Mouse (Mus musculus) brain, embryonic 14.5 days (tissue): ENCODE results near the gene Sec22b. TPM values are rescaled to one million over a fixed set of nuclear protein-coding genes. Genes with fewer than 3 reads are reported as not detected.
A peak's percentile ranks its signal among the peaks of the same experiment; 100 is the strongest.

Source experiments
- DNase-seq: peaks from one replicate; pipeline ENCODE4 v3.0.0-alpha.2; 2011; ENCODE audit warnings: low read depth
- CTCF ChIP-seq: fragments of 200-500 bp; IDR thresholded peaks from 2 replicates; pipeline ENCODE4 v1.5.1; 2012; ENCODE audit warnings: inconsistent platforms, mild to moderate bottlenecking, moderate library complexity, borderline replicate concordance; ENCODE audit not compliant: insufficient read depth, insufficient read length; ENCODE audit errors: extremely low read depth
- POLR2A ChIP-seq: fragments of 200-500 bp; IDR thresholded peaks from 2 replicates; pipeline ENCODE4 v1.6.1; 2012; ENCODE audit warnings: mild to moderate bottlenecking, inconsistent platforms, borderline replicate concordance; ENCODE audit not compliant: poor library complexity, insufficient read depth, insufficient read length, severe bottlenecking; ENCODE audit errors: extremely low read depth
- polyA plus RNA-seq: library from polyadenylated mRNA; depleted of rRNA; stranded (reverse); fragments of >200 nt; gene quantifications from 2 replicates; pipeline ENCODE4 v1.2.3, GENCODE M21; 2012

Sec22b gene
- polyA plus RNA-seq, 1 experiment, result 53.4 TPM

DNA sequence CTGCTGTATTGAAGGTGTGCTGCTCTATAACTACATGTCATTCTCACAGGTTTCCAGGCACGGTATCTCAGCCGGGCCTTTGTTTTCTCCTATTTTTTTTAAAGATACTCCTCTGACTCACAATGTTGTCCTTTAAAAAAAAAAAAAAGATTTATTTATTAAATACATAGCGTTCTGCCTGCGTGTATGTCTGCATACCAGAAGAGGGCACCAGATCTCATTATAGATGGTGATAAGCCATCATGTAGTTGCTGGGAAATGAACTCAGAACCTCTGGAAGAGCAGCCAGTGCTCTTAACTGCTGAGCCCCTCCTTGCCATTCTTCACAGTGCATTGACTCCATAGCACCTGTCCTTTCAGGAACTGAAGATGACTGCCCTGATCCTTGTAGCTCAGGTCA lies 14.1 kb downstream of the Sec22b start:
- TF ChIP-seq POLR2A, result no peak
- peak; percentile 33; the same call in 1 of the 2 replicates for TF ChIP-seq CTCF
- peak; percentile 37 for DNase-seq

- TF ChIP-seq CTCF, result no peak
- TF ChIP-seq POLR2A, result no peak
- no peak for DNase-seq
Observed at GRCm38 (mm10) chr3:97918885-97919550, 18.0 kb downstream of the Sec22b start.

DNA sequence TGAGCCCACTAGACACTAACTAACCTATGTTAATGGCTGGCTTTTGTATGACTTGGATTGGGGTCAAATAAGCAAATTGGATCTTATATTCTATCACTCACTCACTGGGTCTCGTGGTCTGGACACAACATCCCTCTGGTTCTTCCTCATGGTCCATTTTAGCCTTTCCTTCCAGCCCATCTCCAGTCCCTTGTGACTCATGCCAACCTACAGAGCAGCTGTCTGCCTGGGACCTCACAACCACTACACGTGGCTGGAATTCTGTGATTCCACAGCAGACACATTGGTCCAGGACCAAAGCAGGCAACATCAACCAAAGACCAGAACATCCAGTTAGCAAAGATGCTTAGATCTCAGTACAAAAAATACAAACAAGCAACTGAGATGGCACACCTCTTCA lies 24.3 kb downstream of the Sec22b start:
- DNase-seq, result no peak
- TF ChIP-seq POLR2A, result no peak
- TF ChIP-seq CTCF, result no peak

- TF ChIP-seq POLR2A (no peak), CTCF (no peak)
- DNase-seq, result no peak
Observed at GRCm38 (mm10) chr3:97927322-97927721, 26.3 kb downstream of the Sec22b start.

GRCm38 (mm10) chr3:97928968-97929858 lies 28.2 kb downstream of the Sec22b start:
- TF ChIP-seq CTCF (peak; percentile 80; the same call in 1 of the 2 replicates), POLR2A (no peak)
- peak; percentile 94 for DNase-seq

GRCm38 (mm10) chr3:97930141-97930786 lies 29.3 kb downstream of the Sec22b start:
- TF ChIP-seq CTCF (no peak), POLR2A (no peak)

GRCm38 (mm10) chr3:97930787-97931158 lies 29.8 kb downstream of the Sec22b start:
- no peak for DNase-seq
- no peak for TF ChIP-seq CTCF
- no peak for TF ChIP-seq POLR2A

More at GRCm38 (mm10) chr3:97930141-97930786, 29.3 kb downstream of the Sec22b start:
- DNase-seq, result peak; percentile 12

DNA sequence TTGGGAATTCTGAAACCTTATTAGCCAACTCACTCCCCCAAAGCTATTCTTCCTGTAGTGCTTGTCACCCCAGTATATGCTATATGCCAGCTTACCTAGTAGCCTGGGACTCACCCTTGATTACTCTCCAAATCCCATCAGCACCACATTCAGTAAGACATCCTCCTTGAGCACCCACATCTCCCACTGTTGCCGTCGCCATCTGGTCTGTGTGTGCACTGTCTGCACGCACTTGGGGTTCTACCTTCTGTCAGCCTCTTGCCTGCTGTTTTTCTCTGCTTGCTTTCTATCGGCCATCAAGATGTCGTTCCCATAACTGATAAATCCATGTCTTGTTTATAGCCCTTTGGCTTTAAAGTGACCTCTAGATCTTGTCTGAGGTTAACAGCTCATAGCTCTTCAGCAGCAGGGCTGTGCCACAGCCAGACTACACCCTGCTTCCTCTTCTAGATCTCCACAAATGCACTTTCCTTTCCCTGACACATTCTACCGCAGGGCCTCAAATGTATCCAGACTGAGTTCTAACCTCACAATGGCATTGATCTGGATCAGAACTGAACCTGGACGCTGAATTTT lies 30.4 kb downstream of the Sec22b start:
- DNase-seq, result peak; percentile 63
- no peak for TF ChIP-seq POLR2A
- TF ChIP-seq CTCF, result no peak

- TF ChIP-seq POLR2A (no peak), CTCF (no peak)
- DNase-seq, result peak; percentile 19
Observed at GRCm38 (mm10) chr3:97932131-97932530, 31.1 kb downstream of the Sec22b start.

DNA sequence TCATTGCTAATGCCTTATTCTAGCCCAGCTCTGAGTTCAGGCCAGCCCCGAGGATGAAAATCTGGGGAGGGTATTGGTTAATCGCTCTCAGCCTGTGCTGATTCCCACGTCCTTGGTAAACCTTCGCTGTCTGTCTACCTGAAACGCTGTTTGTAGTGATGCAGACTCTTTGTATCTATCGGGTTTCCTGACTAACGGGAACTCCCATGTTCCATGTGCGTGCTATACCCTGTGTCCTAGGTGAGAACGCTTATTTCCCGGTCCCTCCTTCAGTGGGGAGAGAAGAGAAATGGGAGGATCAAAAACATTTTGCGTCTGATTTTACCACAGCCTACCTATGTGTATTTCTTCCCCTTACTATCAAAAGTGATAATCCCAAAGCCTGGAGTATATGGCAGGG lies 31.8 kb downstream of the Sec22b start:
- TF ChIP-seq CTCF (no peak), POLR2A (no peak)
- peak; percentile 5 for DNase-seq

GRCm38 (mm10) chr3:97933251-97933650 lies 32.3 kb downstream of the Sec22b start:
- peak; percentile 11 for DNase-seq

GRCm38 (mm10) chr3:97933811-97934210 lies 32.8 kb downstream of the Sec22b start:
- no peak for DNase-seq
- no peak for TF ChIP-seq POLR2A

More at GRCm38 (mm10) chr3:97933251-97933650, 32.3 kb downstream of the Sec22b start:
- TF ChIP-seq CTCF (no peak), POLR2A (no peak)
